Mouse (Mus musculus) small intestine, adult 2 months (tissue): ENCODE data around the gene Lcmt2.

Source experiments
- CTCF ChIP-seq: fragments of 200-500 bp; IDR thresholded peaks from 2 replicates; pipeline ENCODE4 v1.5.1; 2012; ENCODE audit warnings: low read depth, mild to moderate bottlenecking, control low read depth, inconsistent platforms, low read length, moderate library complexity, mixed read lengths; ENCODE audit not compliant: insufficient replicate concordance, insufficient read length; ENCODE audit errors: extremely low read depth
- POLR2A ChIP-seq: fragments of 200-500 bp; IDR thresholded peaks from 2 replicates; pipeline ENCODE4 v1.6.1; 2012; ENCODE audit warnings: low read depth, mild to moderate bottlenecking, control low read depth, inconsistent platforms, low read length, moderate library complexity

GRCm38 (mm10) chr2:121127536-121127935, 12.9 kb downstream of the Lcmt2 start:
- no peak for TF ChIP-seq POLR2A
- TF ChIP-seq CTCF: no peak
